Mouse (Mus musculus): Measurements from ENCODE around the gene Ifi204. TPM values are rescaled to one million over a fixed set of nuclear protein-coding genes. Genes with fewer than 3 reads are reported as not detected.
A peak's percentile ranks its signal among the peaks of the same experiment; 100 is the strongest.
"Not testable (repeated sequence)": the region's sequence is repeated elsewhere in the genome, so short reads cannot be mapped to it uniquely, and the experiment has no call there.

The Ifi204 gene
- total RNA-seq (2022) = 1 to 10 TPM in 2 of 4 experiments, under 1 TPM in 2; 0.24 to 3.0 (median 0.73) TPM

GRCm38 (mm10) chr1:173766848-173767617 lies at the start of gene Ifi204:
Gene Ifi204, minus strand, starts transcription at chr1:173766943.
- not testable (repeated sequence) for DNase-seq (ENCODE audit: low spot score in 2 of 2)

- DNase-seq (ENCODE audit: low spot score in 2 of 2) = not testable (repeated sequence)
Measured at GRCm38 (mm10) chr1:173809294-173809693, 42.6 kb upstream of the Ifi204 start.

- DNase-seq (ENCODE audit: low spot score in 2 of 2) = peak; percentile 28 to 32
Measured at GRCm38 (mm10) chr1:173802689-173803281, 36.0 kb upstream of the Ifi204 start.

GRCm38 (mm10) chr1:173802207-173802606 lies 35.5 kb upstream of the Ifi204 start:
- not testable (repeated sequence) for DNase-seq (ENCODE audit: low spot score in 2 of 2)

GRCm38 (mm10) chr1:173801791-173802190 lies 35.0 kb upstream of the Ifi204 start:
- not testable (repeated sequence) for DNase-seq (ENCODE audit: low spot score in 2 of 2)

- not testable (repeated sequence) for DNase-seq (ENCODE audit: low spot score in 2 of 2)
Measured at GRCm38 (mm10) chr1:173773457-173773856, 6.7 kb upstream of the Ifi204 start.

- DNase-seq (ENCODE audit: low spot score in 2 of 2) = not testable (repeated sequence)
Measured at GRCm38 (mm10) chr1:173760032-173760431, 6.7 kb downstream of the Ifi204 start.

GRCm38 (mm10) chr1:173742262-173742661 lies 24.5 kb downstream of the Ifi204 start:
- no peak for DNase-seq (ENCODE audit: low spot score in 2 of 2)

- DNase-seq (ENCODE audit: low spot score in 2 of 2) = no peak
Measured at GRCm38 (mm10) chr1:173741656-173742055, 25.1 kb downstream of the Ifi204 start, which contains the start of gene Ifi207. Gene Ifi207, minus strand, starts transcription at chr1:173741747.

GRCm38 (mm10) chr1:173740537-173740936 lies 26.2 kb downstream of the Ifi204 start:
- DNase-seq (ENCODE audit: low spot score in 2 of 2) = no peak

GRCm38 (mm10) chr1:173736986-173737385 lies 29.8 kb downstream of the Ifi204 start:
- DNase-seq (ENCODE audit: low spot score in 2 of 2) = no peak

GRCm38 (mm10) chr1:173735015-173735414 lies 31.7 kb downstream of the Ifi204 start:
- not testable (repeated sequence) for DNase-seq (ENCODE audit: low spot score in 2 of 2)

GRCm38 (mm10) chr1:173733219-173733618 lies 33.5 kb downstream of the Ifi204 start:
- DNase-seq (ENCODE audit: low spot score in 2 of 2) = no peak

Other genes with a start within 250 kb of the Ifi204 start
- gene Ifi214, start 231.0 kb downstream of the Ifi204 start, total RNA-seq (2022) = under 1 TPM in 1 of 4 experiments, not detected in 3; 0.16 TPM
- under 1 TPM in 2 of 4 experiments, not detected in 2; 0.43 to 0.45 TPM for gene Ifi213, start 167.7 kb downstream of the Ifi204 start, total RNA-seq (2022)
- under 1 TPM in 2 of 4 experiments, not detected in 2; 0.66 to 0.70 TPM for gene Ifi209, start 136.0 kb downstream of the Ifi204 start, total RNA-seq (2022)
- gene Ifi208, start 93.3 kb downstream of the Ifi204 start, total RNA-seq (2022) = under 1 TPM in 2 of 4 experiments, not detected in 2; 0.16 TPM
- 1 to 10 TPM in 1 of 4 experiments, under 1 TPM in 3; 0.12 to 2.2 (median 0.66) TPM for gene Ifi207, start 25.2 kb downstream of the Ifi204 start, total RNA-seq (2022)
- 1 to 10 TPM in 1 of 4 experiments, under 1 TPM in 2, not detected in 1; 0.45 to 1.1 (median 0.49) TPM for gene Ifi211, start 146.1 kb upstream of the Ifi204 start, total RNA-seq (2022)
- gene Mndal, start 175.5 kb upstream of the Ifi204 start, total RNA-seq (2022) = 1 to 10 TPM; 3.5 to 9.9 (median 7.0) TPM
- gene Ifi203, start 175.7 kb upstream of the Ifi204 start, total RNA-seq (2022) = 1 to 10 TPM; 1.8 to 5.9 (median 3.3) TPM
- not detected for gene Ifi202b, start 215.8 kb upstream of the Ifi204 start, total RNA-seq (2022)

Measured in layer of hippocampus, adult 8-10 months (tissue).